Mouse (Mus musculus): ENCODE results near the gene Rab8b.
"Not testable (repeated sequence)": the region's sequence is repeated elsewhere in the genome, so short reads cannot be mapped to it uniquely, and the experiment has no call there.

Rab8b gene

GRCm38 (mm10) chr9:66918672-66919330 lies 686 bp downstream of the Rab8b start:
- ATAC-seq (ENCODE audit: insufficient number of reproducible peaks, low FRiP score, low TSS enrichment) = no peak

- ATAC-seq (ENCODE audit: insufficient number of reproducible peaks, low FRiP score, low TSS enrichment) = no peak
Measured at GRCm38 (mm10) chr9:66917892-66918255, 1.6 kb downstream of the Rab8b start.

- ATAC-seq (ENCODE audit: insufficient number of reproducible peaks, low FRiP score, low TSS enrichment) = no peak
Measured at GRCm38 (mm10) chr9:66917216-66917891, 2.1 kb downstream of the Rab8b start.

- ATAC-seq (ENCODE audit: insufficient number of reproducible peaks, low FRiP score, low TSS enrichment) = no peak
Measured at GRCm38 (mm10) chr9:66915869-66916785, 3.4 kb downstream of the Rab8b start.

- no peak for ATAC-seq (ENCODE audit: insufficient number of reproducible peaks, low FRiP score, low TSS enrichment)
Measured at GRCm38 (mm10) chr9:66915401-66915800, 4.1 kb downstream of the Rab8b start.

GRCm38 (mm10) chr9:66914540-66914939 lies 4.9 kb downstream of the Rab8b start:
- ATAC-seq (ENCODE audit: insufficient number of reproducible peaks, low FRiP score, low TSS enrichment) = no peak

GRCm38 (mm10) chr9:66913254-66913934 lies 6.1 kb downstream of the Rab8b start:
- ATAC-seq (ENCODE audit: insufficient number of reproducible peaks, low FRiP score, low TSS enrichment) = not testable (repeated sequence)

GRCm38 (mm10) chr9:66912304-66912703 lies 7.2 kb downstream of the Rab8b start:
- ATAC-seq (ENCODE audit: insufficient number of reproducible peaks, low FRiP score, low TSS enrichment) = no peak

- ATAC-seq (ENCODE audit: insufficient number of reproducible peaks, low FRiP score, low TSS enrichment) = no peak
Measured at GRCm38 (mm10) chr9:66910677-66911076, 8.8 kb downstream of the Rab8b start.

GRCm38 (mm10) chr9:66909922-66910321 lies 9.6 kb downstream of the Rab8b start:
- ATAC-seq (ENCODE audit: insufficient number of reproducible peaks, low FRiP score, low TSS enrichment) = no peak

- no peak for ATAC-seq (ENCODE audit: insufficient number of reproducible peaks, low FRiP score, low TSS enrichment)
Measured at GRCm38 (mm10) chr9:66907746-66908397, 11.6 kb downstream of the Rab8b start.

GRCm38 (mm10) chr9:66907126-66907525 lies 12.4 kb downstream of the Rab8b start:
- no peak for ATAC-seq (ENCODE audit: insufficient number of reproducible peaks, low FRiP score, low TSS enrichment)

GRCm38 (mm10) chr9:66905990-66906389 lies 13.5 kb downstream of the Rab8b start:
- ATAC-seq (ENCODE audit: insufficient number of reproducible peaks, low FRiP score, low TSS enrichment) = no peak

- ATAC-seq (ENCODE audit: insufficient number of reproducible peaks, low FRiP score, low TSS enrichment) = no peak
Measured at GRCm38 (mm10) chr9:66899526-66899925, 20.0 kb downstream of the Rab8b start.

- no peak for ATAC-seq (ENCODE audit: insufficient number of reproducible peaks, low FRiP score, low TSS enrichment)
Measured at GRCm38 (mm10) chr9:66899072-66899471, 20.4 kb downstream of the Rab8b start.

- ATAC-seq (ENCODE audit: insufficient number of reproducible peaks, low FRiP score, low TSS enrichment) = no peak
Measured at GRCm38 (mm10) chr9:66897851-66898250, 21.6 kb downstream of the Rab8b start.

- no peak for ATAC-seq (ENCODE audit: insufficient number of reproducible peaks, low FRiP score, low TSS enrichment)
Measured at GRCm38 (mm10) chr9:66896951-66897350, 22.5 kb downstream of the Rab8b start.

GRCm38 (mm10) chr9:66895995-66896394 lies 23.5 kb downstream of the Rab8b start:
- no peak for ATAC-seq (ENCODE audit: insufficient number of reproducible peaks, low FRiP score, low TSS enrichment)

- no peak for ATAC-seq (ENCODE audit: insufficient number of reproducible peaks, low FRiP score, low TSS enrichment)
Measured at GRCm38 (mm10) chr9:66895035-66895779, 24.3 kb downstream of the Rab8b start.

All from cerebellum, adult (tissue).